Mouse (Mus musculus) embryonic facial prominence, embryonic 12.5 days (tissue): ENCODE results near the gene Cyfip1. TPM values are rescaled to one million over a fixed set of nuclear protein-coding genes. Genes with fewer than 3 reads are reported as not detected.
A peak's percentile ranks its signal among the peaks of the same experiment; 100 is the strongest.

Source experiments
- ATAC-seq: fragments of 200-750 bp; cut with Nextera tagmentation; 2 replicates; pipeline ENCODE4 v1.8.0; 2017; ENCODE audit not compliant: insufficient number of reproducible peaks, insufficient read depth, low FRiP score, low TSS enrichment
- H3K27ac ChIP-seq: fragments of 300-500 bp; sonication (generic); 2 replicates; pipeline ENCODE4 v1.5.1; 2016; ENCODE audit warnings: mild to moderate bottlenecking
- H3K27me3 ChIP-seq: fragments of 300-500 bp; sonication (generic); 2 replicates; pipeline ENCODE4 v1.6.1; 2016; ENCODE audit warnings: mild to moderate bottlenecking, moderate library complexity
- H3K36me3 ChIP-seq: fragments of 300-500 bp; sonication (generic); 2 replicates; pipeline ENCODE4 v1.6.1; 2016; ENCODE audit warnings: mild to moderate bottlenecking
- H3K4me1 ChIP-seq: fragments of 300-500 bp; sonication (generic); 2 replicates; pipeline ENCODE4 v1.6.1; 2016
- H3K4me2 ChIP-seq: fragments of 300-500 bp; sonication (generic); replicated peaks from 2 replicates; pipeline ENCODE4 v1.6.1; 2016; ENCODE audit warnings: mild to moderate bottlenecking, moderate library complexity
- H3K4me3 ChIP-seq: fragments of 300-500 bp; sonication (generic); 2 replicates; pipeline ENCODE4 v1.5.1; 2016; ENCODE audit warnings: mild to moderate bottlenecking
- H3K9ac ChIP-seq: fragments of 300-500 bp; sonication (generic); 2 replicates; pipeline ENCODE4 v1.6.1; 2016; ENCODE audit warnings: mild to moderate bottlenecking, moderate library complexity
- H3K9me3 ChIP-seq: fragments of 300-500 bp; sonication (generic); 2 replicates; pipeline ENCODE4 v1.6.1; 2016; ENCODE audit warnings: mild to moderate bottlenecking, moderate library complexity
- WGBS: fragments of 180-500 bp; shearing (Covaris S2); methylation state at CpG from one replicate; pipeline ENCODE4 v1.1.7; 2016; 5-methylcytosine and 5-hydroxymethylcytosine counted together
- polyA plus RNA-seq: library from polyadenylated mRNA; unstranded; fragments of >200 nt; fragmentation: Nextera tagmentation; extraction: Ambion mirVana; gene quantifications from 2 replicates; pipeline ENCODE4 v1.2.1, GENCODE M21; 2016

Cyfip1 gene
- polyA plus RNA-seq, 1 experiment from 2014 or later = 122 TPM

DNA sequence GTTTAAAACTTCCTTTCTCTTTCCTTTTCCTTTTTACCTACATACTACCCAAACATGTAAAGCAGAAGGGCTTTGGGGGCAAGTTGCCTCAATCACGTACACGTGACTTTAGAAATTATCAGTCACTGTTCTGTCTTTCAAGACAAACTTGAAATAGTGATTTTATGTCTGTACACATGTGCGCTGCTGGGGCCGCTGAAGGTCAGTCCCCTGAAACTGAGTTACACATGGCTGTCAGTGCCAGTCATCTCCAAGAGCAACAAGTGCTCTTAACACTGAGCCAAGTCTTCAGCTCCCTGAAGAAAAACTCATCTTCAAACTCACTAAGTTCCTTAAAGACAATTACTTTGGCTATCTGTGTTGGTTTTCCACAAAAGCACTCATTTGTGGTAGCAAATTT lies 116.4 kb downstream of the Cyfip1 start:
- no peaks in the 10 kb centered on the region for H3K27me3 ChIP-seq
- H3K4me1 ChIP-seq = peaks cover 6% of the 10 kb centered on the region; the same call in 1 of the 2 replicates
- no peak overlapping the region for H3K9ac ChIP-seq
- no peak for ATAC-seq
- no peaks in the 10 kb centered on the region for H3K9me3 ChIP-seq
- no peak overlapping the region for H3K4me2 ChIP-seq
- no peak overlapping the region for H3K27ac ChIP-seq
- 95% methylated on average over 4 of the region's 4 CpGs for WGBS
- H3K36me3 ChIP-seq = peaks cover 8% of the 10 kb centered on the region
- H3K4me3 ChIP-seq = no peak overlapping the region

GRCm38 (mm10) chr7:55959801-55960200 lies 118.3 kb downstream of the Cyfip1 start:
- ATAC-seq = no peak
- Histone ChIP-seq H3K9me3 (no peaks in the 10 kb centered on the region), H3K9ac (no peak overlapping the region), H3K27me3 (no peaks in the 10 kb centered on the region), H3K4me1 (peaks cover 6% of the 10 kb centered on the region; the same call in 1 of the 2 replicates), H3K4me2 (no peak overlapping the region), H3K4me3 (no peak overlapping the region), H3K27ac (no peak overlapping the region), H3K36me3 (no peaks in the 10 kb centered on the region; the same call in 1 of the 2 replicates)
- 95% methylated on average over 3 of the region's 3 CpGs for WGBS

DNA sequence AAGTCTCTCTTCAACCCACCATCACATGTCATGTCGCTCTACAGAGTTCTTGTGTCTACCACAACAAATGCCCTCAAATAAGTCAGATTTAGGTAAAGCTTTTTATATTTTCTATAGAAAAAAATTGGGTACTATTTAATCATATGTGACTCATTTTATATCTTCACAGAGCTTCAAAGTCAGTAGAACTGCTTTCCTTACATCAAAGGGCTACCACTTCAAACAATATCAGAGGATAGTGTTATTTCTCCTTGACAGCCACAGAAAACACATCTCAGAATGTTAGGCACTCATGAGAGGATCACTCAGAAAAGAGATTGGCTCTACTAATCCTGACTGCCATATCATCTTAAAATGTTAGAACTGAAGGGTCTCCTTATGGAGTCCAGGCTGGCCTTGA lies 119.0 kb downstream of the Cyfip1 start:
- no peak overlapping the region for H3K27ac ChIP-seq
- H3K4me1 ChIP-seq = peaks cover 6% of the 10 kb centered on the region; the same call in 1 of the 2 replicates
- H3K4me2 ChIP-seq = 0 out of 2 replicates have a peak overlapping the region, but pooled peaks have one; percentile 27
- H3K27me3 ChIP-seq = no peaks in the 10 kb centered on the region
- no peaks in the 10 kb centered on the region for H3K36me3 ChIP-seq
- 94% methylated on average over 1 of the region's 1 CpGs for WGBS
- H3K4me3 ChIP-seq = no peak overlapping the region
- no peaks in the 10 kb centered on the region for H3K9me3 ChIP-seq
- ATAC-seq = no peak
- H3K9ac ChIP-seq = no peak overlapping the region

- peaks cover 6% of the 10 kb centered on the region; the same call in 1 of the 2 replicates for H3K4me1 ChIP-seq
- H3K9ac ChIP-seq = peak within 1 kb of the TSS; percentile 83
- H3K36me3 ChIP-seq = no peaks in the 10 kb centered on the region
- H3K9me3 ChIP-seq = no peaks in the 10 kb centered on the region
- H3K27ac ChIP-seq = peak within 1 kb of the TSS; percentile 89
- peak within 1 kb of the TSS; percentile 74 for H3K4me2 ChIP-seq
- no peaks in the 10 kb centered on the region for H3K27me3 ChIP-seq
- peak; percentile 94 for ATAC-seq
- under 1% methylated on average over 70 of the region's 70 CpGs for WGBS
- peak within 1 kb of the TSS; percentile 99 for H3K4me3 ChIP-seq
Measured at GRCm38 (mm10) chr7:55962004-55962908, 120.7 kb downstream of the Cyfip1 start, which contains the start of gene Nipa2. Gene Nipa2, minus strand, starts transcription at chr7:55962476.

DNA sequence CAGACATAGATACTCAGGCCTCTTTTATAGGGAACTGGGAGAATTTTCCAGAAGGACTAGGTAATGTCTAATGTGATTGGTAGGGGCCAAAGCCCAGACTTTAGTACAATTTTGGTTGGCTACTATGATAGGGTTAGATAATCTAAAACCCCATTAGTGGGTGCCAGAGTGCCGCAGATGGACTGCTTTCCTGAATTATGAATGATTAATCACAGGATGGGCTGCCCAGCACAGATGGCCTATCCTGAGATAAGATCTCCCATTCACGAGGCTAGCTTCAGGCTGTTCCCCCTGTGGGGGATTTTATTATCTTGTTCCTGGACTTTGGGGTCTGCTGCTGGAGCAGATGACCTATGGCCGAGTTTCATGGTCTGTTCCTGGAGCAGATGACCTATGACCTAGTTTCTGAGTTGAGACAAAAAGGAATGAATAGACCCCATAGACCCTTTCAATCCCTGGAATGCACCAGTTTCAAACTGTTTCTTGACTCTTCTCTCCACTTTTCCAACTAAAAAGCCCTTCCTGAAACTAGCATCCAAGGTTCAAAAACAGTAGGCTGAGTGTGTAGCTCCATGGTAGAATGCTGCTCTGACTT lies 125.4 kb downstream of the Cyfip1 start:
- peaks cover 5% of the 10 kb centered on the region; the same call in 1 of the 2 replicates for H3K4me1 ChIP-seq
- H3K36me3 ChIP-seq = no peaks in the 10 kb centered on the region
- H3K4me3 ChIP-seq = no peak overlapping the region
- no peaks in the 10 kb centered on the region for H3K9me3 ChIP-seq
- no peak overlapping the region for H3K27ac ChIP-seq
- H3K4me2 ChIP-seq = no peak overlapping the region
- no peak overlapping the region for H3K9ac ChIP-seq
- 26% methylated on average over 3 of the region's 3 CpGs for WGBS
- no peaks in the 10 kb centered on the region for H3K27me3 ChIP-seq
- ATAC-seq = no peak

DNA sequence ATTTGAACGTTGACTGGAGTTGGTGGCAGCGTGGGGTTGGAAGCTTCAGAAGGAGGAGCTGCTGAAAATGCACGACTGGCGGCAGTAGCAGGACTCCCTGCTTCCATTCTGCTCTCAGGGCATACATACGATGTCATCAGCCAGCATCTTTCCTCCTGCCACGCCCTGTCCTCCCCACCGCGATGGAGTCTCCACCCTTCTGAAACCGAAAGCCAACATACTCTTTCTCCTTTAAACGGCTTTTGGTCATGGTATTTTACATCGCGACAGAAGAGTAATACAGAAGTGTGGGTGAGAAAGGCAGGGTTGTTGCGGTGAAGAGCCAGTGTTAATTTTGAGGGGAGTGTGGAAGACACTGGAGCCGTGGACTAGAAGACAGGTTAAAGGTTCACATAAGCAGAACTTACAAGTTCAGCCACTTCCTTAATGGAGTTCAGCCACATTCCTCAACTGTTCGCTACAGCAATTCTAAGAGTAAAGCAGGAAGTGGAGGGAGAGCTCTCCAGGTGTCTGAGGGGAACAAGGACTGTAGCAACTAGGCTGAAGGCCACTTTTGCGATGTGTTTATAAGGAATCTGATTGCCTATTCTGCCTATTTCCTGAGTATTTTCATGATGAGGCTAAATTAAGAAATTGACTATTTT lies 126.8 kb downstream of the Cyfip1 start:
- H3K4me2 ChIP-seq = peak overlapping the region; percentile 34
- H3K27ac ChIP-seq = no peak overlapping the region
- H3K27me3 ChIP-seq = no peaks in the 10 kb centered on the region
- H3K9ac ChIP-seq = no peak overlapping the region
- H3K9me3 ChIP-seq = no peaks in the 10 kb centered on the region
- ATAC-seq = no peak
- H3K4me1 ChIP-seq = peaks cover 5% of the 10 kb centered on the region; the same call in 1 of the 2 replicates
- 0 out of 2 replicates have a peak overlapping the region, but pooled peaks have one; percentile 0 for H3K4me3 ChIP-seq
- no peaks in the 10 kb centered on the region for H3K36me3 ChIP-seq
- 40% methylated on average over 16 of the region's 16 CpGs for WGBS

DNA sequence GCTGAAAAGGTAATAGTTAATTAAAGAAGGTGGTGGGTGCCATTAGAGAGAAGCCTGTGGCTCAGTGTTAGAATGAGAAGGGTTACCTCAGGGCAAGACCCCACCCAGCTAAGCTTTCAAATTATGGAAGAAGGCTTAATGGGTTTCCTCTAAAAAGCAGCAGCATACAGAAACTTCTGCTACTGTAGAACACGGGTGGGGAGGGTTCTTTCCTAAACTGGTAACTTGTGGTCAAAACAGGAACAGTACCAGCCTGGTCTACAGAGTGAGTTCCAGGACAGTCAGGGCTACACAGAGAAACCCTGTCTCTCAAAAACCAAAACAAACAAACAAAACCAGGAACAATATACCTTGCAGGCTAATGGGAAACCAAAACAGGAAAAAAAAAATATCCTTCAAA lies 127.9 kb downstream of the Cyfip1 start:
- Histone ChIP-seq H3K36me3 (no peaks in the 10 kb centered on the region), H3K4me1 (peaks cover 5% of the 10 kb centered on the region; the same call in 1 of the 2 replicates), H3K9ac (no peak overlapping the region), H3K27ac (no peak overlapping the region), H3K4me2 (no peak overlapping the region), H3K9me3 (no peaks in the 10 kb centered on the region), H3K4me3 (no peak overlapping the region), H3K27me3 (no peaks in the 10 kb centered on the region)
- 59% methylated on average over 1 of the region's 1 CpGs for WGBS
- no peak for ATAC-seq

DNA sequence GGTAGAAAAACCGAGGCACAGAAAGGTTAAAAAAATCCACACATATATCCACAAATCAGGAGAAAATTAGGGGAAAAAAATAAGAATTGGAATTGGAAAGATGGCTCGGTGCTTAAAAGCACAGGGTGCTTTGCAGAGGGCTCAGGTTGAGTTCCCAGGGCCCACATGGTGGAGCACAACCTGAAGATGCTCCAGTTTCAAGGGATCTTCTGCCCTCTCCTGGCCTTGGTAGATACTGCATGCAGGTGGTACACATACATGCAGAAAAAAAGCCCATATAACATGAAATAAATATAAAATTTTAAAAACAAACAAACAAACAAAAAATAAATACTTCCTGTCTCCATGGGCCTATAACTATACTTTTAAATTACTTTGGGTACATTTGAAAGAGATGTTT lies 132.9 kb downstream of the Cyfip1 start:
- Histone ChIP-seq H3K4me3 (no peak overlapping the region), H3K4me1 (no peaks in the 10 kb centered on the region), H3K9ac (no peak overlapping the region), H3K27me3 (no peaks in the 10 kb centered on the region), H3K36me3 (peaks cover 7% of the 10 kb centered on the region), H3K4me2 (no peak overlapping the region), H3K9me3 (no peaks in the 10 kb centered on the region), H3K27ac (no peak overlapping the region)
- ATAC-seq = no peak
- 92% methylated on average over 2 of the region's 2 CpGs for WGBS

- H3K27ac ChIP-seq = no peak overlapping the region
- H3K4me3 ChIP-seq = no peak overlapping the region
- 91% methylated on average over 2 of the region's 2 CpGs for WGBS
- H3K4me2 ChIP-seq = no peak overlapping the region
- H3K9ac ChIP-seq = no peak overlapping the region
- H3K27me3 ChIP-seq = no peaks in the 10 kb centered on the region
- no peak for ATAC-seq
- H3K36me3 ChIP-seq = peaks cover 19% of the 10 kb centered on the region
- H3K4me1 ChIP-seq = no peaks in the 10 kb centered on the region
- no peaks in the 10 kb centered on the region for H3K9me3 ChIP-seq
Measured at GRCm38 (mm10) chr7:55981511-55981910, 140.0 kb downstream of the Cyfip1 start.
